Mouse (Mus musculus): ENCODE measurements around the gene Lmna. TPM values are rescaled to one million over a fixed set of nuclear protein-coding genes. Genes with fewer than 3 reads are reported as not detected.

Gene Lmna
- polyA plus RNA-seq, 1 experiment from 2014 or later = 96.7 TPM

DNA sequence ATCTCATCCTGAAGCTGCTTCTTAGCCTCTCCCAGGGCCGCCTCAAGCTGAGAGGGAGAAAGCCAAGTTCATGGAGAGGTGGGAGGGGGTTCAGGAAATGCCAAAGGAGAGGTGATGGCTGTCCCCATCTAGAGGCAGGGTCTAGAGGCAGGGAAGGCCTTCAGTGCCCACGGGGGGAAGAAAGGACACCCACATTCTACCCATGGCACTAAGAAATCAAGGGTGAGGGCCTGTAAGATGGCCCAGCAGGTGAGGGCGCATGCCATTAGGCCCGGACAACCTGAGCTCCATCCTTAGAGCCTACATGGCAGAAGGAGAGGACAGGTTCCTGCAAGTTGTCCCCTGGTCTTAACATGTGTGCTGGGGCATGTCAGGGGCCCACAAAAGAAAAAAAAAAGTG, 22.9 kb downstream of the Lmna start:
- Histone ChIP-seq H3K27ac (no peak overlapping the region), H3K36me3 (ENCODE audit: inconsistent target) (peaks cover 55% of the 10 kb centered on the region)
- 90% methylated on average over 4 of the region's 4 CpGs for WGBS (ENCODE audit: missing documents)

GRCm38 (mm10) chr3:88486043-88486442, 23.7 kb downstream of the Lmna start:
- WGBS (ENCODE audit: missing documents) = 87% methylated on average over 5 of the region's 5 CpGs
- Histone ChIP-seq H3K27ac (no peak overlapping the region), H3K4me3 (ENCODE audit: inconsistent target) (no peak overlapping the region), H3K79me2 (ENCODE audit: inconsistent target) (peaks cover 33% of the 10 kb centered on the region), H3K36me3 (ENCODE audit: inconsistent target) (peaks cover 56% of the 10 kb centered on the region)

More for the DNA sequence above, 22.9 kb downstream of the Lmna start:
- H3K4me3 ChIP-seq (ENCODE audit: inconsistent target) = no peak overlapping the region
- H3K79me2 ChIP-seq (ENCODE audit: inconsistent target) = peaks cover 35% of the 10 kb centered on the region

DNA sequence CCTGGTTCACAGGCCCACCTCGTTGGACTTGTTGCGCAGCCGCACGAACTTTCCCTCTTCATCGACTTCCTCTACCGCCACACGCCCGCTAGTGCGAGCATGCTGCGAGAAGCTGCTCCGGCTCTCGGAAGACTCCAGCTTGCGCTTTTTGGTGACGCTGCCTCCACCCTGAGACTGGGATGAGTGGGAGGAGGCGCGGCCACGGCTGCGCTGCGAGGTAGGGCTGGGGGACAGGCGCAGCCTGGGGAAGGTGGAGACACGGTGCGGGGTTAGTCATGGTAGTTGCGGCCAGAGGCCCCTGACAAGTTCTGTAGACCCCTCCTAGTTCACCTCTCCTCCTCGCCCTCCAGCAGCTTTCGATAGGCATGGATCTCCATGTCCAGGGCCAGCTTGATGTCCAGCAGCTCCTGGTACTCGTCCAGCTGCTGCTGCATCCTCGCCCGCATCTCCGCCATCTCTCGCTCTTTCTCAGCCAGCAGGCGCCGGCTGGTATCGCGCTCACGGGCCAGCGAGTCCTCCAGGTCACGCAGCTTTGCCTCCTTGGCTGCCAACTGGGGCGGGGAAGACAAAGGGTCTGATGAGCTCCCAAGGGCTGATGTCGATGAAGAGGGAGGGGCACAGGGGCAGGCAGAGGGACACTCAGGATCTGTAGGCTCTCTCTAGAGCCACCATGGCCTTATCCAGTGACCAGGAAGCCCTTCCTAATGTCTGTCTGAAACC, 25.0 kb downstream of the Lmna start:
- Histone ChIP-seq H3K79me2 (ENCODE audit: inconsistent target) (peaks cover 20% of the 10 kb centered on the region), H3K27ac (no peak overlapping the region), H3K36me3 (ENCODE audit: inconsistent target) (peaks cover 56% of the 10 kb centered on the region), H3K4me3 (ENCODE audit: inconsistent target) (no peak overlapping the region)
- WGBS (ENCODE audit: missing documents) = 61% methylated on average over 39 of the region's 39 CpGs

DNA sequence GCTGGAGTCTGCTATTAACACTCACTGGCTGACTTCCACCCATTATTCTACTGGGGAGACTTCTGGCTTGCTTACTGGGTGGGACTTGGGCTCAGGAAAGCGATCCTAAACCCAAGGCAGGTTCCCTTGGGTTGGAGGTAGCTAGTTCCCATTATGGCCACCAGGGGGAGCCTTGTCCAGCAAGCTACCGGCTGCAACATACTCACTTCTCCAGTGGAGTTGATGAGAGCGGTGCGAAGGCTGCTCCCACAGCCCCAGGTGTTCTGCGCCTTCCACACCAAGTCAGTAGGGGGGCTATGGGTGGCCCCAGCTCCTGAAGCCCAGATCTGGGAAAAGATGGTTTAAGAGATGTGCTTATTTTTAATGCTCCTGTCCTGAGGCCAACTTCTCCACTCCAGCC, 26.1 kb downstream of the Lmna start:
- Histone ChIP-seq H3K4me3 (ENCODE audit: inconsistent target) (no peak overlapping the region), H3K79me2 (ENCODE audit: inconsistent target) (peaks cover 9% of the 10 kb centered on the region), H3K27ac (no peak overlapping the region), H3K36me3 (ENCODE audit: inconsistent target) (peaks cover 56% of the 10 kb centered on the region)
- 14% methylated on average over 5 of the region's 5 CpGs for WGBS (ENCODE audit: missing documents)

DNA sequence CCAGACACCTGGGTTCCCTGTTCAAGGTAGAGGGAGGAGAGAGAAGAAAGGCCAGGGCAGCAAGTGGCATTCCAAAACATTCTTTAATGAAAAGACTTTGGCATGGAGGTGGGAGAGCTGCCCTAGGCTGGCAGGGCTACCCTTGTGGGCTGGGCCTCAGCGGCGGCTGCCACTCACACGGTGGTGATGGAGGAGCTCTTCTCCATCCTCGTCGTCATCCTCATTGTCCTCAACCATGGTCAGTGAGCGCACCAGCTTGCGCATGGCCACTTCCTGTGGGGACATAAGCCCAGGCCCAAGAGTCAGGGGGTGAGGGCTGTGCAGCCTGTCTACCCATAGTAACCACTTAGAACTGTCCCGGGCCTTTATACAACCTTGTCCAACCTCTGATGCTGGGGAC, 26.6 kb downstream of the Lmna start:
- no peak overlapping the region for H3K27ac ChIP-seq
- H3K4me3 ChIP-seq (ENCODE audit: inconsistent target) = no peak overlapping the region
- peaks cover 56% of the 10 kb centered on the region for H3K36me3 ChIP-seq (ENCODE audit: inconsistent target)
- 84% methylated on average over 8 of the region's 8 CpGs for WGBS (ENCODE audit: missing documents)
- peaks cover 4% of the 10 kb centered on the region; the same call in 1 of the 2 replicates for H3K79me2 ChIP-seq (ENCODE audit: inconsistent target)

DNA sequence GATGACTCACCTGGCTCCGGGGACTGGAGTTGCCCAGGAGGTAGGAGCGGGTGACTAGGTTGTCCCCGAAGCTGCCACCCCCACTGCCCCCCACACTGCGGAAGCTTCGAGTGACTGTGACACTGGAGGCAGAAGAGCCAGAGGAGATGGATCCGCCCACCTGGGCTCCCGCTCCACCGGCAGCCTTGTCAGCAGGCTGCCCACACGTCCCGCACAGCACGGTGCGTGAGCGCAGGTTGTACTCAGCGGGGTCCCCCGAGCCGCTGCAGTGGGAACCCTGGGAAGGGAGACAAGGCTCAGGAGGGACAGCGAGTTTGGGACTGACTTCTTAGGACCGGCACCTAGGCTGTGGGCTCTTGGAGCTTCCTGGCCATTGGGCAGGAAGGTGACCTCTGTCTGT, 27.4 kb downstream of the Lmna start:
- Histone ChIP-seq H3K36me3 (ENCODE audit: inconsistent target) (peaks cover 48% of the 10 kb centered on the region), H3K4me3 (ENCODE audit: inconsistent target) (no peak overlapping the region), H3K27ac (no peak overlapping the region), H3K79me2 (ENCODE audit: inconsistent target) (no peaks in the 10 kb centered on the region)
- WGBS (ENCODE audit: missing documents) = 87% methylated on average over 18 of the region's 18 CpGs

DNA sequence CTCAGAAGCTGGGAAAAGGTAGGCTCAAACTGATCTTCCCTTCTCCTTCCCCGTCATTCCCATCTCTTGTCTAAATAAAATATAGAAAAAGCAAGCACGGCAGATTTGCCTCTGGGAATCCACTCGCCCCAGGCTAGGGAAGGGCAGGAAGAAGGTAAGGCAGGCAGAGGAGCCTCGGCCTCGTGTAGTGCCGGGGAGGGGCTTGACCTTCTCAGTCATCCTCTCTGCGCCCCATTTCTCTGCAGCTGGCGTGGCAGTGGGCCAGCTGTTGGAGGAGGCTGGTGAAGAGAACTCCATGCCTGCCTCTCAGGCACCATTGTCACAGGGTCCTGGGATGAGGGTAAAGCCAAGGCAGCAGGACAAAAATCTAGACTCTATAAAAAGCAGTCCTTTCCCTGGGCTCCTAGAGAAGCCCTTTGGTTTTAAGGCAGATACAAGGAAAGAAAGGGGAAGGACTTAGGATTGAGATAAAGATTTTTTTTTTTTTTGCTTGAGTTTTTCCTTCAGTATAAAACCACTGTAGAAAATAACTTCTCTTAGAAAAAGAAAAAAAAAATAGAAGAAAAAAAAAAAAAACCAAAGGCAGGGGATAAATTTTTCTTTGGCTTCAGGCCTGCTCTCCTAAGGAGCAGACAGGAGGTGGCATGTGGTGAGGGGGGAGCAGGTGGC, 28.2 kb downstream of the Lmna start:
- 86% methylated on average over 6 of the region's 8 CpGs for WGBS (ENCODE audit: missing documents)
- peaks cover 40% of the 10 kb centered on the region for H3K36me3 ChIP-seq (ENCODE audit: inconsistent target)
- H3K79me2 ChIP-seq (ENCODE audit: inconsistent target) = no peaks in the 10 kb centered on the region
- no peak overlapping the region for H3K4me3 ChIP-seq (ENCODE audit: inconsistent target)
- no peak overlapping the region for H3K27ac ChIP-seq

DNA sequence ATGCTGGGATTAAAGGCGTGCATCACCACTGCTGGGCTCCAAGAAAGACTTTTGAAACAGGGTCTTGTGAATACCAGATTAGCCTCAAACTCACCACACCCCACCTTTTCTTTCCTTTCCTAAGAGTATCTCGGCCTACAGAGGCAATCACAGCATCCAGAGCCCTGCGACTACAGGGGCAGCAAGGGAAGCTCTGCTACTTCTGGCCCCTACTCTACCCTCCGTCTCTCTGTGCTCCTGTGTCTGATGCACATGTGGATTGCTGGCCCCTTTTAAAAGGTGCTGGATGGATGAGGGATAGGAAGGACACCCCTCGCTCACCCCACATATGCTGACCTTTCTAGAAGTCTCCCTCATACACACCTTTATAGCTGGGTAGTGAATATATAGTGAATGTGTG, 29.1 kb downstream of the Lmna start:
- Histone ChIP-seq H3K36me3 (ENCODE audit: inconsistent target) (peaks cover 31% of the 10 kb centered on the region), H3K27ac (no peak overlapping the region), H3K4me3 (ENCODE audit: inconsistent target) (no peak overlapping the region), H3K79me2 (ENCODE audit: inconsistent target) (no peaks in the 10 kb centered on the region)
- WGBS (ENCODE audit: missing documents) = 93% methylated on average over 5 of the region's 5 CpGs

DNA sequence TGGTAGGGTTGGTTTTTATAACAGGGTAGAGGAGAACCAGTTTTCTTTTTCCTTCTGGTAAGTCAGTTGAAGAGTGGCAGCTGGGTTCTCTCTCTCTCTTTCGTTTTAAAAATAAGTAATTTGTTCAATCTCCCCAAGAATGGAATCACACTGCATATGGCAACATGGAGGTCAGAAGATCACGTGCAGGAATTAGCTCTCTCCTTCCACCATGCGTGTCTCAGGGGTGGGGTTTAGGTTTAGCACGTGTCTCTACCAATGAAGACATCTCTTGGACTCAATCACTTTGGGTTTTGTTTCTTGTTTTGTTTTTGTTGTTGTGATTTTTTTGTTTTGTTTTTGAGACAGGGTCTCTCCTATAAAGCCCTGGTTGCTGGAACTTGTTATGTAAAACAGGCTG, 29.9 kb downstream of the Lmna start:
- WGBS (ENCODE audit: missing documents) = 92% methylated on average over 4 of the region's 4 CpGs
- no peak overlapping the region for H3K27ac ChIP-seq

DNA sequence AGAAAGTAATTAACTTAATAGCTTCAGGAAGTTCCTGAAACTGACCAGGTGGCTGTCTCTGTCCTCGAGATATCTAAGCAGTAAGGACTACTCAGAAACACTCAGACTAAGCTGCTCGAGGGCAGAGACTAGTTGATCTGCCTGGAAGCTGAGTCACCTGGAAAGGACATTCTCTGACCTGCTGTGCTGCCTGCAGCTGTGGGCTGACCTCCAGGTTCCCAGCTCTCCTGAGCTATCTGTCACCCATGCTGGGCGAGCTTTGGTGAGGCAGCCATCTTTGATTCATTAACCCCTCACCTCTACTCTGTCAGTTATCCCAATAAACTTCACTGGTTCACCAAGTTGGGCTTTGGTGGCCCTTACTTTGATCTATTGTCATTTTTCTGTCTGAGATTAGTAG, 30.6 kb downstream of the Lmna start:
- Histone ChIP-seq H3K27ac (no peak overlapping the region), H3K4me3 (ENCODE audit: inconsistent target) (no peak overlapping the region), H3K36me3 (ENCODE audit: inconsistent target) (peaks cover 17% of the 10 kb centered on the region), H3K79me2 (ENCODE audit: inconsistent target) (no peaks in the 10 kb centered on the region)
- 70% methylated on average over 3 of the region's 3 CpGs for WGBS (ENCODE audit: missing documents)

More for the DNA sequence above, 29.9 kb downstream of the Lmna start:
- H3K79me2 ChIP-seq (ENCODE audit: inconsistent target) = no peaks in the 10 kb centered on the region
- H3K4me3 ChIP-seq (ENCODE audit: inconsistent target) = no peak overlapping the region
- H3K36me3 ChIP-seq (ENCODE audit: inconsistent target) = peaks cover 23% of the 10 kb centered on the region

DNA sequence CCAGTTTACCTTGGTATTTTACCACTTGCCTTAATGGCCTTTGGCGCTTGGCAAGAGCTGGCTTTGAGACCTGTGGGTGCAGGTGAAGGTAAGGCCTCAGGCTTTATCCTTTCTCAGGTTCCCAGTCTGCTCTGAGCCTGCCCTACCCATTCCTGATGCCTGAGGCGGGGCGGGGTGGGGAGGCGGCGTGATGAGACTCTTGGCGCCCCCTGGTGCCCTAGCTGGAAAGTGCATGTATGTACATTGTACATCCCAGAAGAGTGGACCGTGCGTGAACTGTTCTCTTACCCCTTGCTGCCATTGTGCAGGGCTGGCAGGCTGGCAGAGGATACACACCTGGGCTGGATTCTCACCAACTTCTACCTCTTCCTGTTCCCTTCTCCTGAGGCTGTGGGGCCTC, 32.0 kb downstream of the Lmna start:
- H3K36me3 ChIP-seq (ENCODE audit: inconsistent target) = peaks cover 9% of the 10 kb centered on the region
- 10% methylated on average over 8 of the region's 8 CpGs for WGBS (ENCODE audit: missing documents)
- no peak overlapping the region for H3K4me3 ChIP-seq (ENCODE audit: inconsistent target)
- H3K79me2 ChIP-seq (ENCODE audit: inconsistent target) = no peaks in the 10 kb centered on the region
- no peak overlapping the region for H3K27ac ChIP-seq

DNA sequence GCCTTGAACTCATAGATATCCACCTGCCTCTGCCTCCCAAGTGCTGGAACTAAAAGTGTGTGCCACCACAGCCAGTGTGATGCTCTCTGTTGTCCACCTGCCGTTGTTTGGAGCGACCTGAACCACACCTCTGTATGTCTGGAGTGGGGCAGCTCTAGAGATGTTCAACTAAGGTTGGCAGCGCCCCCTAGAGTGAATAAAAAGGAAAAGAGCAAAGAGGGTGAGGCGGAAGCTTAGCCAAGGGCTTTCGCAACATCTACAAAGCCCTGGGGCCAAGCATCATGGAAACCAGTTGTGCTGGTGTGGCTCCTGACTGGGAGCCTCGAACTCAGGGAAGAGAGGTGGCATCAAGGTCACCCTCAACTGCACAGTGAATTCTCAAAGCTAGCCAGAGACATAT, 33.4 kb downstream of the Lmna start:
- no peak overlapping the region for H3K4me3 ChIP-seq (ENCODE audit: inconsistent target)
- H3K79me2 ChIP-seq (ENCODE audit: inconsistent target) = no peaks in the 10 kb centered on the region
- 51% methylated on average over 6 of the region's 6 CpGs for WGBS (ENCODE audit: missing documents)
- no peak overlapping the region for H3K27ac ChIP-seq
- H3K36me3 ChIP-seq (ENCODE audit: inconsistent target) = no peaks in the 10 kb centered on the region; the same call in 1 of the 2 replicates

GRCm38 (mm10) chr3:88473571-88473970, 36.2 kb downstream of the Lmna start:
- H3K27ac ChIP-seq = no peak overlapping the region
- H3K4me3 ChIP-seq (ENCODE audit: inconsistent target) = no peak overlapping the region
- H3K36me3 ChIP-seq (ENCODE audit: inconsistent target) = no peaks in the 10 kb centered on the region
- WGBS (ENCODE audit: missing documents) = no CpG with 5 or more reads among the region's 1 CpGs
- H3K79me2 ChIP-seq (ENCODE audit: inconsistent target) = no peaks in the 10 kb centered on the region

DNA sequence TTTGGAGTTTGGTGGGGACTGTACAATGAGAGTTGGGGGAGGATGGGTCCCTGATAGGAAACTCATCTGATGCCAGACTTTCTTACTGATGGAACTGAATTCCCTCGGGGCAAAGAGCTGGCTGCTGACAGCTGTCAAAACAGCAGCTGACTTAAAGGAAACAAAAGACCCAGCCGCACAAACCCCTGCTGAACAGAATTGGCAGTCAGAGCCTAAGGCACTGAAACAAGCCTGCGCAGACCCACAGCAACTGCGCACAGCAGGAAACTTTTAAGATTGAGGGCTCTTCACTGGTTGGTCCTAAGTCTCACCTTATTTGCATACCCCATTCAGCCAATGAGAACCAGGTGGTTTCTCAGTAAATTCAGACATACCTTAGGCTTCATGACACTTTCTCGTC, 36.7 kb downstream of the Lmna start:
- H3K79me2 ChIP-seq (ENCODE audit: inconsistent target) = no peaks in the 10 kb centered on the region
- no peaks in the 10 kb centered on the region for H3K36me3 ChIP-seq (ENCODE audit: inconsistent target)
- WGBS (ENCODE audit: missing documents) = 73% methylated on average over 5 of the region's 5 CpGs
- H3K4me3 ChIP-seq (ENCODE audit: inconsistent target) = no peak overlapping the region
- no peak overlapping the region for H3K27ac ChIP-seq

- no peak overlapping the region for H3K27ac ChIP-seq
- no peaks in the 10 kb centered on the region for H3K79me2 ChIP-seq (ENCODE audit: inconsistent target)
- H3K4me3 ChIP-seq (ENCODE audit: inconsistent target) = no peak overlapping the region
- H3K36me3 ChIP-seq (ENCODE audit: inconsistent target) = no peaks in the 10 kb centered on the region
- 93% methylated on average over 10 of the region's 10 CpGs for WGBS (ENCODE audit: missing documents)
Observed at GRCm38 (mm10) chr3:88470943-88471479, 38.7 kb downstream of the Lmna start.

Measured in macrophage (primary cell).